Mouse (Mus musculus) skeletal muscle tissue, adult 2 months (tissue): Measurements from ENCODE around the gene Tchp.

ENCODE experiments used
- DNase-seq: peaks from one replicate; pipeline ENCODE4 v3.0.0-alpha.2; 2012; ENCODE audit warnings: low read depth, low spot score

The Tchp gene

GRCm38 (mm10) chr5:114696939-114697338 lies 10.6 kb upstream of the Tchp start:
- DNase-seq: no peak

- no peak for DNase-seq
Observed at GRCm38 (mm10) chr5:114698044-114698746, 9.4 kb upstream of the Tchp start.

GRCm38 (mm10) chr5:114699015-114699414 lies 8.5 kb upstream of the Tchp start:
- no peak for DNase-seq

GRCm38 (mm10) chr5:114702403-114703392 lies 4.9 kb upstream of the Tchp start:
- DNase-seq: no peak

GRCm38 (mm10) chr5:114708491-114708890 lies 931 bp downstream of the Tchp start:
- no peak for DNase-seq

- DNase-seq: no peak
Observed at GRCm38 (mm10) chr5:114709357-114709756, 1.8 kb downstream of the Tchp start.

- no peak for DNase-seq
Observed at GRCm38 (mm10) chr5:114714551-114714950, 7.0 kb downstream of the Tchp start.

GRCm38 (mm10) chr5:114717292-114717691 lies 9.7 kb downstream of the Tchp start:
- DNase-seq: no peak

- no peak for DNase-seq
Observed at GRCm38 (mm10) chr5:114717937-114718336, 10.4 kb downstream of the Tchp start.

- no peak for DNase-seq
Observed at GRCm38 (mm10) chr5:114718483-114718882, 10.9 kb downstream of the Tchp start.

GRCm38 (mm10) chr5:114719003-114719927 lies 11.7 kb downstream of the Tchp start:
- DNase-seq: no peak

- no peak for DNase-seq
Observed at GRCm38 (mm10) chr5:114719928-114720270, 12.3 kb downstream of the Tchp start.

- no peak for DNase-seq
Observed at GRCm38 (mm10) chr5:114720784-114721183, 13.2 kb downstream of the Tchp start.

- no peak for DNase-seq
Observed at GRCm38 (mm10) chr5:114721969-114722368, 14.4 kb downstream of the Tchp start.

GRCm38 (mm10) chr5:114722846-114723245 lies 15.3 kb downstream of the Tchp start:
- peak; percentile 79 for DNase-seq

- peak; percentile 60 for DNase-seq
Observed at GRCm38 (mm10) chr5:114728160-114728559, 20.6 kb downstream of the Tchp start.

- no peak for DNase-seq
Observed at GRCm38 (mm10) chr5:114730129-114730528, 22.6 kb downstream of the Tchp start.

- no peak for DNase-seq
Observed at GRCm38 (mm10) chr5:114731498-114731897, 23.9 kb downstream of the Tchp start.

GRCm38 (mm10) chr5:114731969-114732368 lies 24.4 kb downstream of the Tchp start:
- no peak for DNase-seq

GRCm38 (mm10) chr5:114733606-114734005 lies 26.0 kb downstream of the Tchp start:
- DNase-seq: no peak

- DNase-seq: no peak
Observed at GRCm38 (mm10) chr5:114737090-114737887, 29.7 kb downstream of the Tchp start.
